ENCODE assay signal across 9 mouse cellular contexts in genomic region chr11:98858759-98859731, GRCm38 (mm10). TPM values are rescaled to one million over a fixed set of nuclear protein-coding genes. Genes with fewer than 3 reads are reported as not detected.
DNase-seq lines count a peak whose midpoint lies in the region; ATAC-seq and TF ChIP-seq lines count a peak whose summit lies in the region.
"Had no signal": no experiment of that assay in that cellular context is flagged by ENCODE, and none has a peak within 500 bp of the region (broad histone marks: within the 10 kb centered on the region; RNA-seq: fewer than 3 reads in every experiment).

No protein-coding gene starts in this region.

- TF ChIP-seq CTCF in ES-Bruce4 (IDR thresholded peaks at IDR 0.05; ENCODE audit: low read depth, low read length), result peak; percentile 66
- TF ChIP-seq CTCF in bone marrow, adult 2 months (IDR thresholded peaks at IDR 0.05; ENCODE audit: control insufficient read depth, insufficient read depth, low read length), result peak; percentile 55

- TF ChIP-seq EP300 in ES-Bruce4 (IDR thresholded peaks at IDR 0.05; ENCODE audit: insufficient read depth, low read depth, low read length), result no peak

- peak overlapping the region; percentile 16 for H3K9ac ChIP-seq in ES-Bruce4 (ENCODE audit: low read depth, poor library complexity, severe bottlenecking)
- H3K9ac ChIP-seq in heart, embryonic 16.5 days (ENCODE audit: low read length), result no peak overlapping the region
- no peak overlapping the region for H3K9ac ChIP-seq in liver, embryonic 15.5 days
- H3K9ac ChIP-seq: hindbrain, embryonic 15.5 days had no signal

- H3K27ac ChIP-seq in ES-Bruce4 (ENCODE audit: insufficient read depth, low read length), result peak overlapping the region; percentile 21; the same call in 1 of the 2 replicates
- H3K27ac ChIP-seq in bone marrow, adult 2 months (ENCODE audit: control insufficient read depth, insufficient read depth, low read depth, low read length, poor library complexity), result no peak overlapping the region
- no peak overlapping the region for H3K27ac ChIP-seq in heart, embryonic 16.5 days (ENCODE audit: low read length)
- H3K27ac ChIP-seq in liver, embryonic 15.5 days (replicated peaks), result no peak overlapping the region; the same call in 1 of the 2 replicates
- H3K27ac ChIP-seq: hindbrain, embryonic 15.5 days had no signal

- DNase-seq in kidney, postnatal 4 days, result peak; percentile 94 to 95
- DNase-seq in ovary, postnatal 36 days (ENCODE audit: low spot score), result peak; percentile 77
- peak; percentile 64 to 84 for DNase-seq in thymus, postnatal 10 days (ENCODE audit: low spot score in 2 of 2)

- no peak for TF ChIP-seq POLR2A in ES-Bruce4 (IDR thresholded peaks at IDR 0.05; ENCODE audit: insufficient read depth, low read length)
- no peak for TF ChIP-seq POLR2A in bone marrow, adult 2 months (IDR thresholded peaks at IDR 0.05; ENCODE audit: borderline replicate concordance, control insufficient read depth, low read depth, low read length)

- H3K9me3 ChIP-seq in ES-Bruce4 (replicated peaks; ENCODE audit: control insufficient read depth, insufficient read depth, low read length, poor library complexity, severe bottlenecking), result no peaks in the 10 kb centered on the region
- no peaks in the 10 kb centered on the region for H3K9me3 ChIP-seq in heart, embryonic 16.5 days (replicated peaks; ENCODE audit: control insufficient read depth, low read length)
- no peaks in the 10 kb centered on the region for H3K9me3 ChIP-seq in liver, embryonic 15.5 days (replicated peaks)
- H3K9me3 ChIP-seq: hindbrain, embryonic 15.5 days had no signal

- H3K27me3 ChIP-seq in ES-Bruce4 (ENCODE audit: control insufficient read depth, insufficient read depth, low read length, poor library complexity, severe bottlenecking), result no peaks in the 10 kb centered on the region
- H3K27me3 ChIP-seq in heart, embryonic 16.5 days (ENCODE audit: control insufficient read depth, insufficient read depth, low read length), result no peaks in the 10 kb centered on the region
- H3K27me3 ChIP-seq in liver, embryonic 15.5 days, result 0 out of 2 replicates have a peak, but pooled peaks cover 4% of the 10 kb centered on the region
- H3K27me3 ChIP-seq: hindbrain, embryonic 15.5 days had no signal

- no peaks in the 10 kb centered on the region for H3K36me3 ChIP-seq in ES-Bruce4 (ENCODE audit: control insufficient read depth, insufficient read depth, low read length, poor library complexity, severe bottlenecking)
- no peaks in the 10 kb centered on the region for H3K36me3 ChIP-seq in heart, embryonic 16.5 days (ENCODE audit: control insufficient read depth, insufficient read depth)
- no peaks in the 10 kb centered on the region for H3K36me3 ChIP-seq in liver, embryonic 15.5 days (replicated peaks)
- H3K36me3 ChIP-seq: hindbrain, embryonic 15.5 days had no signal

- peak; percentile 68 for ATAC-seq in erythroid progenitor cell, adult 5-6 weeks (replicated peaks; ENCODE audit: low FRiP score, poor library complexity, severe bottlenecking)
- 0 out of 2 replicates have a peak, but pooled peaks have one; percentile 16 for ATAC-seq in heart, embryonic 16.5 days (replicated peaks; ENCODE audit: extremely low read depth, insufficient read depth, low FRiP score)
- ATAC-seq in liver, embryonic 15.5 days (ENCODE audit: insufficient read depth), result peak; percentile 51

- H3K4me1 ChIP-seq in ES-Bruce4 (ENCODE audit: control insufficient read depth, insufficient read depth, low read length), result peaks cover 2% of the 10 kb centered on the region
- H3K4me1 ChIP-seq in bone marrow, adult 2 months (ENCODE audit: control insufficient read depth, insufficient read depth, low read length), result no peaks in the 10 kb centered on the region
- peaks cover 5% of the 10 kb centered on the region; the same call in 1 of the 2 replicates for H3K4me1 ChIP-seq in heart, embryonic 16.5 days (ENCODE audit: control insufficient read depth, insufficient read depth, low read length)
- H3K4me1 ChIP-seq in liver, embryonic 15.5 days (replicated peaks), result peaks cover 19% of the 10 kb centered on the region

- no peak overlapping the region for H3K4me2 ChIP-seq in heart, embryonic 16.5 days (ENCODE audit: low read depth, low read length)
- peak overlapping the region; percentile 47 for H3K4me2 ChIP-seq in liver, embryonic 15.5 days
- H3K4me2 ChIP-seq: hindbrain, embryonic 15.5 days had no signal

- peak overlapping the region; percentile 22; the same call in 1 of the 2 replicates for H3K4me3 ChIP-seq in ES-Bruce4 (ENCODE audit: low read depth, low read length)
- H3K4me3 ChIP-seq in bone marrow, adult 2 months (replicated peaks; ENCODE audit: control insufficient read depth, low read depth, low read length), result no peak overlapping the region
- no peak overlapping the region for H3K4me3 ChIP-seq in heart, embryonic 16.5 days (ENCODE audit: low read length)
- 0 out of 2 replicates have a peak overlapping the region, but pooled peaks have one; percentile 4 for H3K4me3 ChIP-seq in liver, embryonic 15.5 days (replicated peaks)
- H3K4me3 ChIP-seq: hindbrain, embryonic 15.5 days had no signal

- 31% methylated on average over 14 of the region's 14 CpGs for WGBS in bone marrow, adult 2 months
- 37% methylated on average over 14 of the region's 14 CpGs for WGBS in heart, embryonic 16.5 days
- WGBS in liver, embryonic 15.5 days (ENCODE audit: insufficient replicate concordance), result 26% methylated on average over 14 of the region's 14 CpGs

RNA-seq across cellular contexts. Expression of gene Wipf2, which starts 4.4 kb away (rescaled TPM):
- 36.5 and 40.3 TPM in 2 replicates for polyA plus RNA-seq in ES-Bruce4 (2011; ENCODE audit: insufficient read depth, insufficient read length, low read depth, missing spikeins)
- polyA plus RNA-seq in bone marrow, adult 2 months (2011; ENCODE audit: insufficient read depth, insufficient read length, low replicate concordance, missing spikeins), result 5.9 and 11.3 TPM in 2 replicates
- 15.1 and 36.0 TPM in 2 replicates for total RNA-seq in erythroid progenitor cell, adult 5-6 weeks (2015; ENCODE audit: low replicate concordance)
- 8.2 and 8.9 TPM in 2 replicates for total RNA-seq in erythroid progenitor cell, adult 5-6 weeks (2017; ENCODE audit: low replicate concordance)
- polyA plus RNA-seq in heart, embryonic 16.5 days (2015; fragmentation: Nextera tagmentation; extraction: Ambion mirVana), result 3.1 and 3.4 TPM in 2 replicates
- 1.2 and 1.3 TPM in 2 replicates for polyA plus RNA-seq in liver, embryonic 15.5 days (2015; fragmentation: Nextera tagmentation; extraction: Ambion mirVana)

RNA-seq across cellular contexts. Expression of gene Rapgefl1, which starts 22.5 kb away (rescaled TPM):
- polyA plus RNA-seq in ES-Bruce4 (2011; ENCODE audit: insufficient read depth, insufficient read length, low read depth, missing spikeins), result 3.5 and 4.0 TPM in 2 replicates
- polyA plus RNA-seq in bone marrow, adult 2 months (2011; ENCODE audit: insufficient read depth, insufficient read length, low replicate concordance, missing spikeins), result 1.5 and 6.8 TPM in 2 replicates
- total RNA-seq in erythroid progenitor cell, adult 5-6 weeks (2015; ENCODE audit: low replicate concordance), result 6.7 TPM in 1 of 2 replicates, not detected in the other
- total RNA-seq in erythroid progenitor cell, adult 5-6 weeks (2017; ENCODE audit: low replicate concordance), result 1.5 TPM in 1 of 2 replicates, not detected in the other
- polyA plus RNA-seq in heart, embryonic 16.5 days (2015; fragmentation: Nextera tagmentation; extraction: Ambion mirVana), result 1.0 and 1.1 TPM in 2 replicates
- 0.24 and 0.28 TPM in 2 replicates for polyA plus RNA-seq in liver, embryonic 15.5 days (2015; fragmentation: Nextera tagmentation; extraction: Ambion mirVana)

RNA-seq across cellular contexts. Expression of gene Cdc6, which starts 48.6 kb away (rescaled TPM):
- 54.3 and 55.8 TPM in 2 replicates for polyA plus RNA-seq in ES-Bruce4 (2011; ENCODE audit: insufficient read depth, insufficient read length, low read depth, missing spikeins)
- polyA plus RNA-seq in bone marrow, adult 2 months (2011; ENCODE audit: insufficient read depth, insufficient read length, low replicate concordance, missing spikeins), result 50.4 and 53.9 TPM in 2 replicates
- total RNA-seq in erythroid progenitor cell, adult 5-6 weeks (2015; ENCODE audit: low replicate concordance), result 72.4 and 84.3 TPM in 2 replicates
- 96.1 and 116 TPM in 2 replicates for total RNA-seq in erythroid progenitor cell, adult 5-6 weeks (2017; ENCODE audit: low replicate concordance)
- 18.6 and 23.0 TPM in 2 replicates for polyA plus RNA-seq in heart, embryonic 16.5 days (2015; fragmentation: Nextera tagmentation; extraction: Ambion mirVana)
- polyA plus RNA-seq in liver, embryonic 15.5 days (2015; fragmentation: Nextera tagmentation; extraction: Ambion mirVana), result 54.6 and 58.0 TPM in 2 replicates

RNA-seq across cellular contexts. Expression of gene Casc3, which starts 54.3 kb away (rescaled TPM):
- 55.0 and 57.7 TPM in 2 replicates for polyA plus RNA-seq in ES-Bruce4 (2011; ENCODE audit: insufficient read depth, insufficient read length, low read depth, missing spikeins)
- polyA plus RNA-seq in bone marrow, adult 2 months (2011; ENCODE audit: insufficient read depth, insufficient read length, low replicate concordance, missing spikeins), result 29.3 and 38.5 TPM in 2 replicates
- total RNA-seq in erythroid progenitor cell, adult 5-6 weeks (2015; ENCODE audit: low replicate concordance), result 41.8 and 60.4 TPM in 2 replicates
- 59.2 and 92.7 TPM in 2 replicates for total RNA-seq in erythroid progenitor cell, adult 5-6 weeks (2017; ENCODE audit: low replicate concordance)
- polyA plus RNA-seq in heart, embryonic 16.5 days (2015; fragmentation: Nextera tagmentation; extraction: Ambion mirVana), result 23.4 and 24.0 TPM in 2 replicates
- polyA plus RNA-seq in liver, embryonic 15.5 days (2015; fragmentation: Nextera tagmentation; extraction: Ambion mirVana), result 14.4 and 16.2 TPM in 2 replicates

Comparison
In these comparisons a context has a peak if more than half of its experiments do, and no peak if none do; other contexts are left out.
1. H3K4me3 ChIP-seq: peak in ES-Bruce4 (single experiment) and liver, embryonic 15.5 days (single experiment); none in bone marrow, adult 2 months (single experiment) and heart, embryonic 16.5 days (single experiment).
2. ATAC-seq: peak in every context shown above with its lines; median percentile 68 in erythroid progenitor cell, adult 5-6 weeks; 51 in liver, embryonic 15.5 days; 16 in heart, embryonic 16.5 days.
3. Peak in every context shown above with its lines, with median percentiles within 50 percentile points of each other: DNase-seq.